Mouse (Mus musculus) cortical plate, adult 2 months (tissue): ENCODE results near the gene Adgrl4.

Experiments used
- CTCF ChIP-seq: fragments of 200-500 bp; IDR thresholded peaks from 2 replicates; pipeline ENCODE4 v1.5.1; 2011; ENCODE audit warnings: mild to moderate bottlenecking, control low read depth, low read length; ENCODE audit not compliant: insufficient read depth; ENCODE audit errors: extremely low read depth
- POLR2A ChIP-seq: fragments of 200-500 bp; IDR thresholded peaks from 2 replicates; pipeline ENCODE4 v1.6.1; 2011; ENCODE audit warnings: mild to moderate bottlenecking, low read length, control low read depth; ENCODE audit not compliant: insufficient read depth; ENCODE audit errors: extremely low read depth

GRCm38 (mm10) chr3:151465215-151465614, 27.5 kb downstream of the Adgrl4 start:
- TF ChIP-seq CTCF (no peak), POLR2A (no peak)
